Mouse (Mus musculus) ES-Bruce4 (cell line): ENCODE data around the gene Snx4. TPM values are rescaled to one million over a fixed set of nuclear protein-coding genes. Genes with fewer than 3 reads are reported as not detected.
"Not testable (repeated sequence)": the region's sequence is repeated elsewhere in the genome, so short reads cannot be mapped to it uniquely, and the experiment has no call there.

ENCODE experiments used
- H3K27ac ChIP-seq: 2 replicates; pipeline ENCODE4 v1.5.1; 2012; ENCODE audit warnings: low read length, inconsistent platforms; ENCODE audit not compliant: insufficient read depth
- H3K27me3 ChIP-seq: 2 replicates; pipeline ENCODE4 v1.6.1; 2012; ENCODE audit warnings: mild to moderate bottlenecking, low read length, inconsistent platforms; ENCODE audit not compliant: control insufficient read depth, poor library complexity, insufficient read depth, severe bottlenecking
- H3K36me3 ChIP-seq: 2 replicates; pipeline ENCODE4 v1.6.1; 2012; ENCODE audit warnings: inconsistent platforms, mild to moderate bottlenecking, low read length, moderate library complexity; ENCODE audit not compliant: control insufficient read depth, poor library complexity, insufficient read depth, severe bottlenecking
- H3K4me1 ChIP-seq: one replicate; pipeline ENCODE4 v1.8.1; 2011; ENCODE audit warnings: low read length; ENCODE audit not compliant: control insufficient read depth, insufficient read depth
- H3K4me3 ChIP-seq: 2 replicates; pipeline ENCODE4 v1.5.1; 2011; ENCODE audit warnings: low read depth, mild to moderate bottlenecking, low read length
- H3K9ac ChIP-seq: 2 replicates; pipeline ENCODE4 v1.6.1; 2012; ENCODE audit warnings: low read depth, mild to moderate bottlenecking, inconsistent platforms; ENCODE audit not compliant: poor library complexity, severe bottlenecking
- H3K9me3 ChIP-seq: replicated peaks from 2 replicates; pipeline ENCODE4 v1.6.1; 2012; ENCODE audit warnings: mild to moderate bottlenecking, low read length, inconsistent platforms; ENCODE audit not compliant: control insufficient read depth, poor library complexity, insufficient read depth, severe bottlenecking
- CTCF ChIP-seq: IDR thresholded peaks from one replicate; pipeline ENCODE4 v1.8.1; 2011; ENCODE audit warnings: low read depth, low read length
- EP300 ChIP-seq: IDR thresholded peaks from 2 replicates; pipeline ENCODE4 v1.6.1; 2011; ENCODE audit warnings: low read depth, low read length; ENCODE audit not compliant: insufficient read depth
- POLR2A ChIP-seq: IDR thresholded peaks from one replicate; pipeline ENCODE4 v1.8.1; 2011; ENCODE audit warnings: low read length; ENCODE audit not compliant: insufficient read depth
- polyA plus RNA-seq: library from polyadenylated mRNA; stranded (reverse); fragments of >200 nt; gene quantifications from 2 replicates; pipeline ENCODE4 v1.2.4, GENCODE M21; 2011; ENCODE audit warnings: low read depth; ENCODE audit not compliant: missing spikeins, insufficient read depth, insufficient read length

Snx4 gene
- 97.0 and 97.8 TPM in 2 replicates for polyA plus RNA-seq

- H3K27me3 ChIP-seq, result no peaks in the 10 kb centered on the region
These were observed at the start of gene Snx4 for GRCm38 (mm10) chr16:33251194-33252051. Gene Snx4 (plus strand): TSS chr16:33251442.

GRCm38 (mm10) chr16:33210812-33211211 is 40.4 kb upstream of the Snx4 start:
- TF ChIP-seq CTCF (no peak), POLR2A (no peak), EP300 (no peak)

More at GRCm38 (mm10) chr16:33251194-33252051, at the start of gene Snx4:
- Histone ChIP-seq H3K4me1 (no peaks in the 10 kb centered on the region), H3K36me3 (no peaks in the 10 kb centered on the region), H3K9ac (peak within 1 kb of the TSS; percentile 45), H3K27ac (peak within 1 kb of the TSS; percentile 32; the same call in 1 of the 2 replicates), H3K4me3 (peak within 1 kb of the TSS; percentile 82), H3K9me3 (no peaks in the 10 kb centered on the region)
- TF ChIP-seq CTCF, result no peak
- TF ChIP-seq EP300, result no peak
- peak; percentile 61 for TF ChIP-seq POLR2A

GRCm38 (mm10) chr16:33216313-33217003 is 34.8 kb upstream of the Snx4 start:
- H3K27ac ChIP-seq, result no peak overlapping the region
- no peak overlapping the region for H3K4me3 ChIP-seq
- H3K9ac ChIP-seq, result no peak overlapping the region
- no peaks in the 10 kb centered on the region for H3K4me1 ChIP-seq
- H3K27me3 ChIP-seq, result no peaks in the 10 kb centered on the region
- H3K9me3 ChIP-seq, result no peaks in the 10 kb centered on the region
- H3K36me3 ChIP-seq, result peaks cover 8% of the 10 kb centered on the region
- TF ChIP-seq CTCF (no peak), EP300 (no peak), POLR2A (no peak)

More at GRCm38 (mm10) chr16:33210812-33211211, 40.4 kb upstream of the Snx4 start:
- Histone ChIP-seq H3K4me3 (no peak overlapping the region), H3K27ac (no peak overlapping the region), H3K27me3 (no peaks in the 10 kb centered on the region), H3K9ac (no peak overlapping the region), H3K36me3 (peaks cover 12% of the 10 kb centered on the region), H3K4me1 (no peaks in the 10 kb centered on the region), H3K9me3 (no peaks in the 10 kb centered on the region)

- H3K9me3 ChIP-seq, H3K9ac ChIP-seq, H3K36me3 ChIP-seq, H3K4me3 ChIP-seq, H3K27ac ChIP-seq, H3K4me1 ChIP-seq, H3K27me3 ChIP-seq: not testable (repeated sequence)
These were observed 33.6 kb upstream of the Snx4 start for GRCm38 (mm10) chr16:33217553-33218085.

- Histone ChIP-seq H3K9me3 (no peaks in the 10 kb centered on the region), H3K9ac (no peak overlapping the region), H3K4me1 (no peaks in the 10 kb centered on the region), H3K36me3 (peaks cover 12% of the 10 kb centered on the region), H3K4me3 (no peak overlapping the region), H3K27ac (no peak overlapping the region), H3K27me3 (no peaks in the 10 kb centered on the region)
- TF ChIP-seq POLR2A, result no peak
- TF ChIP-seq EP300, result no peak
- no peak for TF ChIP-seq CTCF
These were observed 28.8 kb upstream of the Snx4 start for GRCm38 (mm10) chr16:33222482-33222881.

- H3K9ac ChIP-seq, result no peak overlapping the region
- H3K4me1 ChIP-seq, result no peaks in the 10 kb centered on the region
- H3K27ac ChIP-seq, result no peak overlapping the region
- H3K36me3 ChIP-seq, result peaks cover 19% of the 10 kb centered on the region
- no peak overlapping the region for H3K4me3 ChIP-seq
- H3K27me3 ChIP-seq, result no peaks in the 10 kb centered on the region
- TF ChIP-seq CTCF (no peak), POLR2A (no peak), EP300 (no peak)
- no peaks in the 10 kb centered on the region for H3K9me3 ChIP-seq
These were observed 26.9 kb upstream of the Snx4 start for GRCm38 (mm10) chr16:33224381-33224780.
